Mouse (Mus musculus): ENCODE results near the gene Ccl22. TPM values are rescaled to one million over a fixed set of nuclear protein-coding genes. Genes with fewer than 3 reads are reported as not detected.

The Ccl22 gene
- not detected in 2 replicates for polyA plus RNA-seq (2016; fragmentation: Nextera tagmentation; extraction: Ambion mirVana)

DNA sequence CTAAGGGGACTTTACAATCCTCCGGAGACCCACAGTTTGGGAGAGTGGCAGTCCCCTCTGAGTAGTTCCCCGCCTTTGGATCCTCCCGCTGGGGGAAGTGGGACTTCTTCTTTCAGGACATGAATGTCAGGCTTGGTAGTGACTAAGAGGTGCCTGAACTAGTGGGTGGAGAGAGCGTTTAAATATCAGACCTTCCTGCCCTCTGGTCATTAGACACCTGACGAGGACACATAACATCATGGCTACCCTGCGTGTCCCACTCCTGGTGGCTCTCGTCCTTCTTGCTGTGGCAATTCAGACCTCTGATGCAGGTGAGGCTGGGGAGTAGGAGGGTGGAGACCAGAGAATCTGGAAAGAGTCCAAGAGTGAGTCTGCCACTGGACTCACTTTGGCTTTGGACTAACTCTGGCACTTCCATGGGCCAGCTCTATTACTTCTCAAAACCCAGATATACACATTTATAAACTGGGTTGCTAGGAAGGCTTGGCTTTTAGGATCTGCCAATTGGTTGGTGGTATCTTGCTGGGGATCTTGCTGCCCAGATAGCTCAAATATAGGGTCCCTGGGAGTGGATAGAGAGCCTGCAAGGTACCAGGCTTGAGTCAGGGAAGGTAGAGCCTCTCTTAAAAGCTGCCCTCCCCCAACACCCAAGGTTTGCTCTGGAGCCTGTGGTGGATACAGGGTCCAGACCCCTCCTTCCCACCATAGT, at the start of gene Ccl22:
Gene Ccl22, plus strand, starts transcription at position 115 of the 709 bp plus-strand sequence.
- Histone ChIP-seq H3K9me3 (replicated peaks) (no peaks in the 10 kb centered on the region), H3K4me1 (no peaks in the 10 kb centered on the region), H3K36me3 (no peaks in the 10 kb centered on the region), H3K27me3 (ENCODE audit: low read depth, poor library complexity, severe bottlenecking) (no peaks in the 10 kb centered on the region), H3K27ac (no peak within 1 kb of the TSS), H3K4me3 (no peak within 1 kb of the TSS)
- no peak for DNase-seq (ENCODE audit: low spot score)
- WGBS, result 88% methylated on average over 7 of the region's 7 CpGs

DNA sequence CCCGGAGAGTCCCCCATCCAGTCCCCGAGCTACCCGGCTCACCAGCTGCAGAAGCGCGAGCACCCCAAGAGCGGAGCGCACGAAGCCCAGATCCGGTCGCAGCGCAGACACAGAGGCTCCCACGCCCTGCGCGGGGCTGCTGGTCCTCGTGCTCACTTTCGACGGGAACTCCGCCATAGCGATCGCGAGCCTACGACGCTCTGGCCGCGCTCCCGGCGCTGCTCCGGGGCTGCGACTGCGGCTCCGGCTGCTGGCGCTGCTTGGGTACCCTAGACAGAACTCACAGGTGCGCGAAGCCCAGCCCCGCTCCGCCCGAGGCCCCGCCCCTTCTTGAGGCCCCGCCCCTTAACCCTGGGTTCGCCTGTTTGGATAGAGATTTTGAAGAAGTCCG, 49.4 kb upstream of the Ccl22 start, which contains the start of gene Pllp:
Gene Pllp, minus strand, starts transcription at position 285 of the 391 bp plus-strand sequence.
- H3K4me3 ChIP-seq, result peak within 1 kb of the TSS; percentile 51
- WGBS, result under 1% methylated on average over 41 of the region's 41 CpGs
- peaks cover 15% of the 10 kb centered on the region for H3K4me1 ChIP-seq
- H3K27me3 ChIP-seq (ENCODE audit: low read depth, poor library complexity, severe bottlenecking), result peaks cover 84% of the 10 kb centered on the region
- DNase-seq (ENCODE audit: low spot score), result peak; percentile 62
- H3K9me3 ChIP-seq (replicated peaks), result no peaks in the 10 kb centered on the region
- H3K36me3 ChIP-seq, result no peaks in the 10 kb centered on the region
- no peak within 1 kb of the TSS for H3K27ac ChIP-seq

DNA sequence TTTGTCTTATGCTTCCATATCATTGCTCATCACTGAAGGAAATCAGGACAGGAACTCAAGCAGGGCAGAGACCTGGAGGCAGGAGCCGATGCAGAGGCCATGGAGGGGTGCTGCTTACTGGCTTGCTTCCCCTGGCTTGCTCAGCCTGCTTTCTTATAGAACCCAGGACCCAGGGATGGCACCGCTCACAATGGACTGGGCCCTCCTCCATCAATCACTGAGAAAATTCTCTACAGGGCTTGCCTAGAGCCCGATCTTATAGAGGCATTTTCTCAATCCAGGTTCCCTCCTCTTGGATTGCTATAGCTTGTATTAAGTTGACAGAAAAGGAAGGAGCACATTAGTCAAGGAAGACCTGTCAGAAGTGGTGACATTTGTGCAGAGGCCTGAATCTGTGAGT, 48.8 kb upstream of the Ccl22 start:
- 56% methylated on average over 3 of the region's 3 CpGs for WGBS
- H3K4me3 ChIP-seq, result peak overlapping the region; percentile 51; the same call in 1 of the 2 replicates
- H3K9me3 ChIP-seq (replicated peaks), result no peaks in the 10 kb centered on the region
- H3K27me3 ChIP-seq (ENCODE audit: low read depth, poor library complexity, severe bottlenecking), result peaks cover 78% of the 10 kb centered on the region
- no peak overlapping the region for H3K27ac ChIP-seq
- no peak for DNase-seq (ENCODE audit: low spot score)
- H3K4me1 ChIP-seq, result peaks cover 15% of the 10 kb centered on the region
- no peaks in the 10 kb centered on the region for H3K36me3 ChIP-seq

DNA sequence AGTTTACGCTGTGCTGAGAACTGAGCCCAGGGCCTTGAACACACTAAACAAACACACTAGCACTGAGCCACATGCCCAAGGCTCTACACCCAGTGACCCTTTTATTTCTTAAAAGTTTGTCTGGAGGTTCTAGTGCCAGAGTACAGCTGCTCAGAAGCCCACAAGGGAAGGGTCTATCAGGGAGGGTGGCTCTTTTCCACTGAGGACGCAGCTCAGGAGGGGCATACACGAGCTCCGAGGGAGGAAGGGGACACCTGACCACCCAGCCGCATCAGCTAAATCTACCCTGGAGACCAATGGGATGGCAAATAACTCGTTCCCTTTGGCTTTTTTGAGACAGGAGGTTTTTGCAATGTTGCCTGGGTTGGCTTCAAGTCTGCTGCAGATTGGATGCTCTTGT, 47.4 kb upstream of the Ccl22 start:
- no peaks in the 10 kb centered on the region for H3K9me3 ChIP-seq (replicated peaks)
- no peaks in the 10 kb centered on the region for H3K36me3 ChIP-seq
- no peak for DNase-seq (ENCODE audit: low spot score)
- H3K4me1 ChIP-seq, result peaks cover 19% of the 10 kb centered on the region
- peaks cover 64% of the 10 kb centered on the region for H3K27me3 ChIP-seq (ENCODE audit: low read depth, poor library complexity, severe bottlenecking)
- H3K4me3 ChIP-seq, result no peak overlapping the region
- no peak overlapping the region for H3K27ac ChIP-seq
- WGBS, result 83% methylated on average over 6 of the region's 6 CpGs

DNA sequence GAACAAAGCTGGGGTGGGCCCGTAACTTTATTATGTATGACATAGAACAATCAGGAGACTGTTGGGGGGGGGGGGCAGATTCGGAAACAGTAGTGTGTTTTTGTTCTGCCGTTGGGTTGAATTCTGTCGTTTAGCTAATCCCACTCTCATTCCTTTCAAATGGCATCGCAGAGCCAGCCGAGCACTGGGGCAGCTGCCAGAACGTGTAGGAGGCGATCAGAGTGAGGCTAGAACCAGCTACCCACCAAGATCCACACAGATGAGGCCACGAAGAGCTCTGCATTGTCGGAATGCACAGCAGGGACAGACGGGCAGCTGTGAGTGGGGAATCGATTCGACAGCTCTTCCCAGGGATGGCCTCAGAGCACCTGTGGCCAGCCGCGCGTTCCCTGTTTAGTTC, 46.0 kb upstream of the Ccl22 start:
- Histone ChIP-seq H3K9me3 (replicated peaks) (no peaks in the 10 kb centered on the region), H3K4me1 (peaks cover 19% of the 10 kb centered on the region), H3K27ac (no peak overlapping the region), H3K4me3 (no peak overlapping the region), H3K27me3 (ENCODE audit: low read depth, poor library complexity, severe bottlenecking) (peaks cover 50% of the 10 kb centered on the region), H3K36me3 (no peaks in the 10 kb centered on the region)
- 78% methylated on average over 16 of the region's 16 CpGs for WGBS
- no peak for DNase-seq (ENCODE audit: low spot score)

DNA sequence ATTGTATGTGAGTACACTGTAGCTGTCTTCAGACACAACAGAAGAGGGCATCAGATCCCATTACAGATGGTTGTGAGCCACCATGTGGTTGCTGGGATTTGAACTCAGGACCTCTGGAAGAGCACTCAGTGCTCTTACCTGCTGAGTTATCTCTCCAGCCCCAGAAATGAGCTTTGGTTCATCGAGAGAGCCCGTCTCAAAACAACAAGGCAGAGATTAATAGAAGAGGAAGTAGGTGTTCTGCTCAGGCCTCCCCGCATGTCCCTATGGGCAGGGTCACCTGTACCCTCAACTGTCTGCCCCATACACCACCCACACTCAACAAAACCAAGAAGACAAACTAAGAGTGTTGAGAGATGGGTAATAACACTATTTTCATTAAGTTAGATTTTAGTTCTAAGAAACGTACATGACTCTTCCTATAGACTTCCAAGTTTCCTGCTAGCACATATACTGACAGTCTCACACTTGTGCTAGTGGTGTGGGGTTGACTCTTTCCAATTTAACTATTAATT, 44.9 kb upstream of the Ccl22 start:
- Histone ChIP-seq H3K27me3 (ENCODE audit: low read depth, poor library complexity, severe bottlenecking) (peaks cover 39% of the 10 kb centered on the region), H3K36me3 (no peaks in the 10 kb centered on the region), H3K9me3 (replicated peaks) (no peaks in the 10 kb centered on the region), H3K4me1 (peaks cover 19% of the 10 kb centered on the region), H3K27ac (no peak overlapping the region), H3K4me3 (no peak overlapping the region)
- 90% methylated on average over 4 of the region's 4 CpGs for WGBS
- DNase-seq (ENCODE audit: low spot score), result no peak

DNA sequence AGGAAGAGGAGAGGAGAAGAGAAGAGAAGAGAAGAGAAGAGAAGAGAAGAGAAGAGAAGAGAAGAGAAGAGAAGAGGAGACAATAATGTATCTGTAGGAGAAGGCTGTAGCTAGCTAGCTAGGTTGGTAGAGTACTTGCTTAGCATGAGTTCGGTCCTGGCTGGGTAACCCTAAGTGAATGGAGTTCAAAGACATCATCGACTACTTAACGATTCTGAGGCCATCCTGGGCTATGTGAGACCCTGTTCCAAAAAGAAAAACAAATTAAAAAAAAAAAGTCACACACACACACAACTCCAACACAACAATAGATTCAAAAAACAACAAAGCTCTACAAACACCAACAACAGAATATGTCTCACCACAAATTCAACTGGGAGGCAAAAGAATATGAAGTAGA, 43.2 kb upstream of the Ccl22 start:
- no peaks in the 10 kb centered on the region for H3K9me3 ChIP-seq (replicated peaks)
- H3K36me3 ChIP-seq, result no peaks in the 10 kb centered on the region
- H3K27me3 ChIP-seq (ENCODE audit: low read depth, poor library complexity, severe bottlenecking), result peaks cover 22% of the 10 kb centered on the region
- peak; percentile 19 for DNase-seq (ENCODE audit: low spot score)
- 78% methylated on average over 3 of the region's 3 CpGs for WGBS
- H3K4me3 ChIP-seq, result peak overlapping the region; percentile 59; the same call in 1 of the 2 replicates
- H3K4me1 ChIP-seq, result peaks cover 19% of the 10 kb centered on the region; the same call in 1 of the 2 replicates
- no peak overlapping the region for H3K27ac ChIP-seq

DNA sequence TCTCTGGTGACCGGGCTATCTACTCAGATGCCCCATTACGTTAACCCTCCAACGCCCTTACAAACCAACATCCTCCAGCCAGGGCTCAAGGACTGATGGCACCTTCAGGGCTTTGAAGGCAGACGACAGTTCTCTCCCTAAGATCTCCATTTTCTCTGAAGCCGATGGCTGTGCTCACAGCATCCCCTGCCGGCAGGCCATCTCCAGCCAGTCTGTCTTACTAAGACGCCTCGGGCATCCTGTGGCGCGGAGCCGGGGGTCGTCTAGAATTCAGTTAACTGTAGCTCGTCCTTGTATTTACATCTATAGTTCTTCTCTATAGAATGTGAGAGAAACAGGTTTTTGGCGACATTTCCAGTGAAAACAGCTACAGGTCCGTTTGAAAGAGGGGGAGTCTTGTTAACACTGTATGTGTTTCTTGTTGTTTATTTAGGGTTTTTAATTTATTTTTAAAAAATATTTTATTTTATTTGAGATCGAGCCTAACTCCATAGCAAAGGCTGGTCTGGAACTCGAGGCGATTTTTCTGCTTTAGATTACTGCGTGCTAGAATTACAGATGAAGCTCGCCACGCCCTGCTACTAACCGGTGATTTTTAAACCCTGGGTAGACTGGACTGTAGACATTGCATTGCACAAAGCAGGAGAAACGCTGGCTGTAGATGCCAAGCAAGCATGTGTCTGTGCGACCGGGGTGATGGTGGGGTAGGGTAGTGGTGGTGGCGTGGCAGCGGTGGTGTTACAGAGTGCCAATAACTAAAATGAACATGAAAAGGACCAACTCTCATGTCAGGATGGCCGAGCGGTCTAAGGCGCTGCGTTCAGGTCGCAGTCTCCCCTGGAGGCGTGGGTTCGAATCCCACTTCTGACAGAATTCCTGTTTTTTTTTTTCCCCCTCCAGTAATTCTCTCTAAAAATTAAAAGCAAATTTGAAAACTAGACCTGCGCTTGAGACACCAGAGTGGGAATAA, 42.3 kb upstream of the Ccl22 start:
- Histone ChIP-seq H3K27me3 (ENCODE audit: low read depth, poor library complexity, severe bottlenecking) (peaks cover 12% of the 10 kb centered on the region), H3K27ac (no peak overlapping the region; the same call in 1 of the 2 replicates), H3K4me3 (peak overlapping the region; percentile 59), H3K36me3 (no peaks in the 10 kb centered on the region), H3K9me3 (replicated peaks) (no peaks in the 10 kb centered on the region), H3K4me1 (peaks cover 21% of the 10 kb centered on the region; the same call in 1 of the 2 replicates)
- peak; percentile 85 for DNase-seq (ENCODE audit: low spot score)
- WGBS, result 1% methylated on average over 35 of the region's 35 CpGs

DNA sequence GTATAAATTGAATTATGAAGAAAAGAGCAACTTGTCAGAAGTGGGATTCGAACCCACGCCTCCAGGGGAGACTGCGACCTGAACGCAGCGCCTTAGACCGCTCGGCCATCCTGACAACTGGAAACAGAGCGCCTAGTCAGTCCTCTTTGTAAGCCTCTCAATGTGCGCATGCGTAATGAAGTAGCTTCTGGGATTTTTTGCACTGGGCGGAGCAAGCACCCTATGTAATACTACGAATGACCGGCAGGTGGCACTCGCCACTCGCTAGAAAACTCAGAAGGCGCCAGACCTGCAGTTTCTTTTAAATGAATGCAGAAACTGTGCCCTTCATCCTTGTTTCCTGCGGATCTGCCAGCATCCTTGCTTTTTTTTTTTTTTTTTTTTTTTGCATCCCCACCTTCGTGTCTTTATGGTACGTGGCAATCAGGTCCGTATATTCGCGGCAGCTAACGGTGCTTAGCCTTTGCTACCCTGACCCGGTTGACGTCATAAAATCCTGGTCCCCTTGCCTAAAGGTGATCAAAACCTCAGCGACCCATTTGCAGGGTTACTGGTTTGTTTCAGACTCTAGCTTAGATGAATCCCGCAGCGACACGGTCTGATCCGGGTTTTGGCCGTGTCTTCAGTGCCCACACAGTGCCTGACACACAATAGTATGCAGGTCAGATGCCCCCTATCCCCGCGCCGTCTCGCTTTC, 41.3 kb upstream of the Ccl22 start:
- Histone ChIP-seq H3K4me3 (peak overlapping the region; percentile 60), H3K27me3 (ENCODE audit: low read depth, poor library complexity, severe bottlenecking) (peaks cover 8% of the 10 kb centered on the region; the same call in 1 of the 2 replicates), H3K4me1 (peaks cover 21% of the 10 kb centered on the region; the same call in 1 of the 2 replicates), H3K36me3 (no peaks in the 10 kb centered on the region), H3K9me3 (replicated peaks) (no peaks in the 10 kb centered on the region), H3K27ac (peak overlapping the region; percentile 30; the same call in 1 of the 2 replicates)
- peak; percentile 100 for DNase-seq (ENCODE audit: low spot score)
- WGBS, result under 1% methylated on average over 35 of the region's 35 CpGs

DNA sequence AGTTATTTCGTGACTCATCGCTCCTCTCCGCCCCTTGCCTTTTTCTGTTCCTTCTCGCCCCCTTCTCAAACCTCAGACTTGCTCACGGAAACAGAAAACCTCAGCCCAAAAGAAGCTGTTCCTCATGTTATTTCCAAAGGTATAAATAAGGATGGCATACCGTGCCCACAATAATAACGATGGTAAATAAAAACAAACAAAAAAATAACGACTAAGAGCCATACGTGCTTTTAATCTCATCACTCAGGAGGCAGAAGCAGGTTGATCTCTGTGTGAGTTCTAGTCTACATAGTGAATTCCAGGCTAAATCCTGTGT, 40.8 kb upstream of the Ccl22 start:
- WGBS, result 21% methylated on average over 9 of the region's 9 CpGs
- peak overlapping the region; percentile 60 for H3K4me3 ChIP-seq
- H3K27ac ChIP-seq, result peak overlapping the region; percentile 30; the same call in 1 of the 2 replicates
- H3K4me1 ChIP-seq, result peaks cover 24% of the 10 kb centered on the region
- H3K9me3 ChIP-seq (replicated peaks), result no peaks in the 10 kb centered on the region
- H3K36me3 ChIP-seq, result no peaks in the 10 kb centered on the region
- H3K27me3 ChIP-seq (ENCODE audit: low read depth, poor library complexity, severe bottlenecking), result peaks cover 2% of the 10 kb centered on the region; the same call in 1 of the 2 replicates
- no peak for DNase-seq (ENCODE audit: low spot score)

DNA sequence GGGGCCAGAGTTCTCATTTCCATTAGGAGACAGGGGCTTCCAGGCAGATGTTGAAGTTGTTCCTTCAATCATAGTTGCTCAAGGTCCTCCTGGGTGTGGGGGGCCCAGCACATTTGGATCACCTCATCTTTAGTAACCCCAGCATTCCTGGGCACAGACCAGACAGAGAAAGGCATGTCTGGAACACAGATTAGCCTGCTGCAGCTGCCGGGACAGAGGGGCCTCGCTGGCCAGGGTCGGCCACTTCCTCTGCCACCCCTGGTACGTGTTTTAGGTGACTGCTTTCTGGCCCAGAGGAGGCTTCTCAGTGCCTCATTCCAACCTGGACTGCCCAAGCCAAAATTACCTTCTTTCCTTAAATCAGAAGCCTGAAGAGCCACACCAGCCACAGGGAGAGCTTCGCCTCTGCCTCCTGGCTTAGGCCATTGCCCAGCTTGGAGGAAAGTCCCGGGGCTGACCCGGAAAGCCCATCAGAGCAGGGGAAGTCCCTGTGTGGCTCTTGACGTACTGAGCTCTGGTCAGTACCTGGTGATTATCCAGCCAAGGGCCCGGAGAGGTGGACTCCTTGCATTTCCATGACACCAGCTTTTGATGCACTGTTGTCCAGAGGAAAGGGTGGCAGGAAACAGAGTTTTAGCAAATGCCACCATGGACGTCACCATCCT, 39.7 kb upstream of the Ccl22 start:
- H3K27me3 ChIP-seq (ENCODE audit: low read depth, poor library complexity, severe bottlenecking), result no peaks in the 10 kb centered on the region; the same call in 1 of the 2 replicates
- H3K27ac ChIP-seq, result no peak overlapping the region
- whole genome bisulfite sequencing, result 86% methylated on average over 10 of the region's 10 CpGs
- no peaks in the 10 kb centered on the region for H3K9me3 ChIP-seq (replicated peaks)
- H3K4me3 ChIP-seq, result no peak overlapping the region
- DNase-seq (ENCODE audit: low spot score), result peak; percentile 29
- no peaks in the 10 kb centered on the region for H3K36me3 ChIP-seq
- H3K4me1 ChIP-seq, result peaks cover 33% of the 10 kb centered on the region

Measured in limb, embryonic 10.5 days (tissue).